Mouse (Mus musculus): Measurements from ENCODE around the gene Hk1.

Hk1 gene

GRCm38 (mm10) chr10:62224231-62224630 is 155.5 kb downstream of the Hk1 start:
- 82% methylated on average over 6 of the region's 6 CpGs for WGBS

DNA sequence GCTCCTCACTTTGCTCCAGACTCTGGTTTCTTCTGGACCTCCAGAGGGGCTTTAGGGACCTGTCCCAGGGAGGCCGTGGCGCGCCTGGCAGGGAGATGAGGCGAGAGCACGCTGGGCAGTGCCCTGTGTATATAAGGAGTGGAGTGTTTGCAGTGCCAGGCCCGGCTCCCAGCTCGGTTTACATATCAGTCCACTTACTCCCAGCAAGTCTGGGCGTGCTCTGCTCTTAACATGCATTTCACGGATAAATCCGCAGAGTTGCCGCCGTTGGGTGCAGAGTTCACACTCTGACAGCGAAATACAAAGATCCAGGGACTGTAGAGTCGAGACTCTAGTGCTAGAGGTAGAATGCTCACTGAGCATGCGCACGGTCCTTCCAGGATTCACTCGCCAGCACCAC is 156.9 kb downstream of the Hk1 start:
- WGBS, result 88% methylated on average over 17 of the region's 17 CpGs

DNA sequence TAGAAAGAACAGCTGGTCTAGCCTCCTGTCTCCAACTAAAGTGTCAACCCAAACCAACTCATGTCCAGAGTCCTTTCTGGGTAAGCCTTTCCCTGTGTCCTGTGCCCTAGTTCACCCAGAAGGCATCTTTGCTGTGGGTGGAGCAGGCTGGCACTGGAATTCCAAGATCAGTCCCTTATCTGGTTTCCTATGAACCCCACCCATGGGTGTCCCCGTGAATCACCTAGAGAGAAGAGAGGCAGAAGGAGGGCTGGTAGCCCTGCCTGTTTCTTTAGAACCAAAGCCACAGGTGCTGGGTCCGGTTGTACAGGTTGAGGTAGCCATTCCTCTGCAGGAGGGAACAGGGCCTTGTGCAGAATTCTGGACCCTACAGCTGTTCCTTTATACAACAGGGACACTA is 158.1 kb downstream of the Hk1 start:
- WGBS, result 88% methylated on average over 2 of the region's 2 CpGs

DNA sequence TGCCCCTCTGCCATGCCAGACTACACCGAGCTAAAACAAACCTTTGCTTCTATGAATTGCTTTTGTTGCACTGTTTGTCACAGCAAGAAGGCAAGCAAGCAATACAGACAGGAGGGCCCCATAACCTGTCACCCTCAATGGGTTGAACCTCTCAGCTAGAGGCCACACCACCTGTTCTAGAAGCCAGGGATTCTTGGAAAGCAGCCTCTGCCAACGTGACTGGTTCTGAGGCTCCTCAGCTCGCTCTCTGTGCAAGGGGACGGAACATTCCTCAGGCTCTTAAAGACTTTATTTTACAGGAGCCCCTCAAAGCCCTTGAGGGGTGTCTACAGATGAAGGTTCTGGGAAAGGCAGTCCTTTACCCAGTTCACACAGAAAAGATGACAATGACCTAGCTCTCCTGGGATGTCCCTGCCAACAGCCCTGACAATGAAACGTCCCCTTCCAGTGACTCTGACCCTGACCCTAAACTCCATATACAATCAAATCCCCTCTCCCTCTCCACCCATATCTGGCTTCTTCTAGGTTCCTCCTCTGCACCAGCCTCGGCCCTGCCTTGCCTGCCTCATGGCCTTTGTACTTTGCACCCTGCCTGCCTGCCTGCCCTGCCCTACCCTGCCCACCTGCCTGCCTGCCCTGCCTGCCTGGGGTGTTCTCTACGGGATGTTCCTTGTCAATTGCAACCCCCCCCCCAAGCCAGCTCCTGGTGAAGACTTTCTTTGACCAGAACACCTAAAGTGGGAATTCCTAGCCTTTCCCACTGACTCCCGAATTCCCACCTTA is 158.8 kb downstream of the Hk1 start:
- WGBS, result 82% methylated on average over 8 of the region's 8 CpGs
